Mouse (Mus musculus): Measurements from ENCODE around the gene Mak.
"Not testable (repeated sequence)": the region's sequence is repeated elsewhere in the genome, so short reads cannot be mapped to it uniquely, and the experiment has no call there.

Gene Mak

DNA sequence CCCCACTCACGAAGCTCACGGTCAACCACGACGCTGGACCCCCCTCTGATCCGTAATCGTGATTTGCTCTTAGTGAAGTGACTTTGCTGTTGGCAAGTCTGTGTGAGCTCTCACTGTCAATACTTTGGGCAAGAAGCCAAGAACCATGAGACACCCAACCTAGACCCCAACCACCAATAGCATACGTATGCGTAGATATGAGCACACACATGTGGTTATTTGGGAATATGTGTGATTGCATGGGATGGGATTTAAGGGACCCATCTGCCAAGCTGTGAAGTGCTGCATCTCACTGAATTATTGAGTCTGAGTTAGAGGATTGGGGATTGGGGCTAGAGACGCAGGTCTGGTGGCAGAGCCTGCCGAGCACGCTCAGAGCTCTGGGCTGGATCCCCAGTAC lies 7.9 kb downstream of the Mak start:
- DNase-seq, result no peak

DNA sequence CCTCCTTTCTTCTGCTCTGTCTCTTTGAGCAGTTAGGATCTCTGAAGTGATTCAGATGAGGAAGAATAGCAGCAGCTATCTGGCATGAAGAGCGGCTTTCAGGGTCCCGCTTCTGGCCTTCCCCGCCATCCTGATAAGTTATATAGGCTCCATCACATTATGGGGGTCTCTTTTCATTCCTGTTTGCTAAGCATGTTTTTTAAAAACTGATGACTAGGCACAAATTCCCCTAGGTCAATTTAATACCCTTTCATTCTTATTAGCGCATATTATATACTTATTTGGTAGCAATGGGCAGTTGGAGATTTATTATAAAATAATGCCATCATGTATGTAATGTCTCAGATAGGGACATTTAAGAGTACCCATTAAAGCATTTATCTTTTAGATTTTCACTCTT lies 11.9 kb downstream of the Mak start:
- DNase-seq, result peak; percentile 23

DNA sequence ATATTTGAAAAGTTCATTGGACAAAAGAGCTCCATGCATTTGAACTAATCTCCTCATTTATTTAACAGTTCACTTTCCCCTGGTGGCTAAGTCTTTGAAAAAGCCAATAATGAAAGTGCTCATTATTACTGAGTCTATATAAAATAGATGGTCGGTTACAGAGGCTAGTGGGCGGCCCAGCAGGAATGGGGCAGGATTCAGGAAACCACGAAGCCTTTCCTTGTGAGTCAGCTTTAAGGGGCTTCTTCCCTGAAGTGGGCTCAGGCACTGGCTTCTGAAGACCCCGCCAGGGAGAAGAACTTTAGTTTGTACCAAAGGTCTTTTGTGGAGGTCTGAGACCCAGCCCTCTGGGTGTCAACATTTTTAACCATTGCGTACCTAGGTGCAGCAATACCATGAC lies 27.5 kb downstream of the Mak start:
- DNase-seq, result peak; percentile 64

DNA sequence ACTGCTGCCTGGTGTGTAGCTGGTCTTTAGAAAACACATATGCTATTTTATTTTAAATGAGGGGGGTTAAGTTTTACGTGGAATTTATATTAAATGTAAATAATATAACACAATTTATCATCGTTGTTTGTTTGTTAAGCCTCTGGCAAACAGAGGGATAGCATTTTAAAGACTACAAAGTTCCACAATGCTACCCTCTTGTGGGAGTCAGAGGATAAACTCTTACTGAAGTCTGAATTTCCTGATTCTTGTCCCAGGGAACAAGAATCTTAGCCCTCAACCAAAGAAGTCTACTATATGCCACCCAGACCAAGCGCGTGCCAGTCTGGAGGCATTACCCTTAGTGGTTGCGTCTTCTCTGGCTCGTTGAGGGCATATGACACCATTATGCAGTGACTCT lies 32.2 kb downstream of the Mak start:
- no peak for DNase-seq

DNA sequence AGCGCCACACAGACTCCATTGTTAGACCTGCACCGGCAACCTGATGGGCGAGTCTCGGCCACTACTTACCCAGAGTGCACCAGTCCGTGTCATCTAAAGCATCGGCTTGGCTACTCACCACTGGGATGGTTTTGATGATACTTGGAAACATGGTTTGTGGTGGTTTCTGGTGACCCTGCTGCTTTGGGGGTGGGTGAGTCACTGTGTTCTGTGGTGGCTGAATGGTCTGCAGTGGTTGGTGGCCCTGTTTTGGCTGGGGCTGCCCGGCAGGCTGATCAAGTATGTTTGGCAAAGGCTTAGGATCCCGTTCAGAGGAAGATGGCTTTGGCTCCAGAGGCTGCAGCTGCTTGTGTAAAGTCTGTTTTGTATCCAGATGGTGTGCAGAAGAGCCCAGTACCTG lies 33.6 kb downstream of the Mak start:
- DNase-seq, result peak; percentile 70

DNA sequence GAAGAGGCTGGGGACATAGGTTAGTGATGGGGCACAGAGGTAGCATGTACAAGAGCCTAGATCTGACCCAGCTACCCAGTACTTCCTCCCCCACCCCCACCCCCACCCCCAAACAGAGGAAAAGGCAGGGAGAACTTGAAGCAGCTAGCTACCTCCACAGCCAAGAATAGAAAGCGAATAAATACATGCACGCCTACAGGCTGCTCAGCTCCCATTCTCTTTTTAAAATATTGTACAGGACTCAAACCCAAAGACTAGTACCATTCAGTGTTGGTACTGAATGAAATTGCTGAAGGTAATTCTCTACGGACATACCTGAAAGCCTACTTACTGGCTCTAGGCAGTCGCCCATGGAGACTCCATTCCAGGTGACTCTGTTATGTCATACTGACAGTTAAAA lies 37.0 kb downstream of the Mak start:
- no peak for DNase-seq

DNA sequence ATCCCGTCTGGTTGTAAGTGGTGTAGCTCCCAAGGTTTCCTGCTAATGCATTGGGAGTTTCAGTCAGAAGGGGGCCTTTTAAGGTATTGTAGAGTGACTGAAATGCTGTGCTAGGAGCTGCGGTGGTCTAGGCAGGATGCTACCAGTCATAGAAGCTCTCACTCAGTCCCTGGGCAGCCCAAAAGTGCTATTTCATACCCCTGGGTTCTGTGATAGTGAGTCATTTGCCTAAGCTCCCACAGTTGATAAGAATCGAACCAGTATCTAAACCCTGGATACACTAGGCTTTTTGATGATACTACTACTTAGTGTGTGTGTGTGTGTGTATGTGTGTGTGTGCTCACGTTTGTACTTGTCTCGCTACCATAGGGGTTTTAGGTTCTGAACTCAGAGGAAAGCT lies 49.4 kb downstream of the Mak start:
- no peak for DNase-seq

DNA sequence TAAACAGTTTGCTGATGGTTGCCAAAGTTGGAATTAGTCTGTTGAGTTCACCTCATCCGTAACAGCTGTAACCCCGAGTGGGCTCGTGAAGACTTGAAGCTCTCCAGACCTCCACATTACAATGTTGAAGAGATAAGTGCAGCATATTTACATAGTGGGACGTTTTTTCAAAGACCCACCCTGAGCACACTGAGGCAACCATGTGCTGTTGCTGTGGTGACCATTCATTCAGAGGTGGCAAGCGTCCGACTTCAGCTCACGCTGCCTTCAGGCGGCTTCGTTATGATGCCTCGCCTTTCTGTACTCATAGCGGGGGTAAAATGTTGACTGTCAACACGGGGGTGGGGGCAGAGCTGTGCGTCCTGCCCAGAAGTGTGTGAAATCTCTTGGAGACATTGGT lies 57.4 kb downstream of the Mak start:
- DNase-seq, result peak; percentile 18

DNA sequence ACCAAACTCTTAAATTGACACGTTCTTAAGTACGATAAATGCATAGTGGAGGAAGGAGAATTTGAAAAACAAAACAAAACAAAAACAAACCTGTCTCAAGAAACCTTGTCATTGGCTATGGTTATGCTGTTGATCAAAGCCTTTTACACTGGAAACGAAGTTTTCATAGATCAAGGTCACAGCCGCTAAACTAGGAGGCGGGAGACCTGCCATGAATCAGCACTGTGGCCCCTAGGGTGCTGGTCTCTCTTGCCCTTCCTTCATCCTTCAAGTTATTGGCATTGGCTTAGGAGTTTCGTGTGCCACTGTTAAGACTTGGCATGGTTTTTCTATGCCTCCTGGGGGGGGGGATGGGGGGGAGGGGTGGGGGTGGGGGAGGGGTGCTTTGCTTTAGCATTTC lies 57.9 kb downstream of the Mak start:
- peak; percentile 0 for DNase-seq

DNA sequence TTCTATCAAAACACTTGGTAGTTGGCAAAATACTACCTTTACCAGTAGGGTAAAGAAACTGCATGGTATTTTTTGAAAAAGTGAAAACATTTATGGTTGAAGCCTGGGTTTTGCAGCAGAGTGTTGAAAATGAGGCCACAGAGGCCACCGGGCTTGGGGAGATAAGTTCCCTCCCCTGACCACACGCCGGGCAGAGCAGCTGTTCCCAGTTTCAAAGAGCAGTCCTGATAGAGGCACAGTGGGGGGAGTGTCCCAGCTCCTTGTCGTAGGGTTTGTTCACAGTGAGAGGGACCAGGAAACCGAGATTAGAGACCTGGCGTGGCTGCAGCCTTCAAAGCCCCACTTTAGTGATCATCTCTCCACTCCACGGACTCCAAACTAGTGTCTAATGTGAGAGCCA lies 59.0 kb downstream of the Mak start:
- DNase-seq, result peak; percentile 48

DNA sequence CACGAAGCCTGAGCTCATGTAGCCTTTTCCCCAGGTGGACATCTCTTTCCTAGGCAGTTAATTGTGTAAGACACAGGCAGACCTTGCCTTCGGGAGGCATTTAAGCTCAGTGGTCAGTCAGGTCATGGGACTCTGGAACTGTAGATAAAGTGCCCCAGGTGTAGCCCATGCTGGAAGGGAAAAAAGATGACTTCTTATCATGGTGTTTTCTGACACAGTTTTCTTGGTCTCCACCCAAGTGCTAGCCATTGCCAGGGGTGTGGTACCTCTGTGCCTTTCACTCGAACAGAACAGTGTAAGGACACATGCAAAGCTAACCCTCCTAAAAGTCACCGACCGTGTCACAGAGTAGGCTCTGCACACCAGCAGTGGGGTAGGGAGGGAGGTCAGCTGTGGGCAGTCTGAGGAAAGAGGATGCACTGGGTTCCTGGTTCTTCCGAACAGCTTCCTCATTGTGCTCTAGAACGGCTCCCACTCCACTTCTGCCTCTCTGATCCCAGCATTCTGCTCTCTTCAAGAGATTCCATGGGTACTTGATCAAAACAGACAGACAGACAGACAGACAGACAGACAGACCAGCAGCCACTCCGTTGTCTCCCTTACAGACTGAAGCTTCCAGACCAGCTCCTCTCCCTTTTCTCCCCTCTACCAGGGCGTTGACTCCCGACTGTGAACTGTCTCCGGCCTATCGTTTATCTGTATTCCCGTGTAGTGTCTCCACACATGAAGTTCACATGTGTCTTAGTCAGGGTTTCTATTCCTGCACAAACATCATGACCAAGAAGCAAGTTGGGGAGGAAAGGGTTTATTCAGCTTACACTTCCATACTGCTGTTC lies 60.5 kb downstream of the Mak start:
- peak; percentile 89 for DNase-seq

DNA sequence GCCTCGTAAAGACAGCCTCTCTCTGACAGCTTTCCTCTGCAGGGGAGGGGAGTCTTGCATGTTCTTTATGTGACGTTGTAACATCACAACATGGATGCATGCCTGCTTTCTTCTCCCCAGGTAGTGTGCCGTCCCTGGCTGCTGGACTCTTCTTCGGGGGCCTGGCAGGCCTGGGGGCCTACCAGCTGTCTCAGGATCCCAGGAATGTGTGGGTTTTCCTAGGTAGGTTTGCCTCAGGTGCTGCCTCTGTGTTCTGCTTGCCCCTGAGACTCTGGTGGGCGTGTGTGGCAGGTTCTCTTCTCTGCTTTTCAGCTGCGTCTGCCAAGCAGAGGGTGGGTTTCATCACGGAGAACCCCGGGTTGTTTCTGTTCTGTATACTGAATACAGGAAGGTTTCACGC lies 61.3 kb downstream of the Mak start:
- DNase-seq, result peak; percentile 87

DNA sequence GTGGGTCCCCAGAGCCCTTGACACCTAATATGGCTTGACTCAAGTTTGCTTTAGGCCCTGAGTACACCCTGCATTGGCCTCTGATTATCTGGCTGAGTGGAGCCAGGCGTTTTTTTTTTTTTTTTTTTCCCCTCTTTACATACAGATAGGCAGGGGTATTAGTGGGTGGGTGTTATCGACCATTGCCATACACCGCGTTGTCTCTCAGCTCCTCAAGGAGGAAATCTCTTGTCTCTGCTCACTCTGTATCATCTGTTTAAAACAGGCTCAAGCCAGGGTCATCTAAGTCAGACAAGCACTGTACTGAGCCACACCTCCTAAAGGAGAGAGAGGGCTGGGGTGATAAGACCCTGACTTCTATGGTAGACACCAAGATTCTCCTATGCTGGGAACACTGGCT lies 61.7 kb downstream of the Mak start:
- DNase-seq, result no peak

DNA sequence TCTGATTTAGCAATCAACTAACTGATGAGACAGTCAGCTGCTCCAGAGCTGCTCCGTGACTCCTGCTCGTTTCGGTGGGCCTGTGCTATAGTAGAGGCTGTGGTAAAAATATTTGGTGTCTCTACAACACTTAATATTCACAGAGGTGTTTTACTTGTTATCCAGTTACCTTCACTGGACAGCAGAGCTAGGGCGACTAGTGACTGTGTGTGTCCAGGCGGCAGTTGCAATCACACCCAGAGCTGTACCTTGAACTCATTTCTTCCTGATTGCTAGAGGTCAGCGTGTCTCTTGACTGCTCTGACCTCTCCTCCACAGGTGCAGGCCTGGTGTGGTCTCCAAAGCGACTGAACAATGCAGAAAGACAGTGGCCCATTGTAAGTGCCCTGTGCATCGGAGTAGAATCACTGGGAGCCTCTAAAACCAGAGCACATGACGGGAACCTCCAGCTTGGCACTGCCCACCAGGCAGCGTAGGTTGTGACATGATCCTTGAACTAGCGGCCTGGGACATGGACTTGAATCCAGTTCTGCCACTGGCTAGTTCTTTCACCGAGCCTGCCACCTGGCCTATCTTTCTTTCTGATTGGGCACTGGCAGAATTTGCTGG lies 62.6 kb downstream of the Mak start:
- peak; percentile 92 for DNase-seq

DNA sequence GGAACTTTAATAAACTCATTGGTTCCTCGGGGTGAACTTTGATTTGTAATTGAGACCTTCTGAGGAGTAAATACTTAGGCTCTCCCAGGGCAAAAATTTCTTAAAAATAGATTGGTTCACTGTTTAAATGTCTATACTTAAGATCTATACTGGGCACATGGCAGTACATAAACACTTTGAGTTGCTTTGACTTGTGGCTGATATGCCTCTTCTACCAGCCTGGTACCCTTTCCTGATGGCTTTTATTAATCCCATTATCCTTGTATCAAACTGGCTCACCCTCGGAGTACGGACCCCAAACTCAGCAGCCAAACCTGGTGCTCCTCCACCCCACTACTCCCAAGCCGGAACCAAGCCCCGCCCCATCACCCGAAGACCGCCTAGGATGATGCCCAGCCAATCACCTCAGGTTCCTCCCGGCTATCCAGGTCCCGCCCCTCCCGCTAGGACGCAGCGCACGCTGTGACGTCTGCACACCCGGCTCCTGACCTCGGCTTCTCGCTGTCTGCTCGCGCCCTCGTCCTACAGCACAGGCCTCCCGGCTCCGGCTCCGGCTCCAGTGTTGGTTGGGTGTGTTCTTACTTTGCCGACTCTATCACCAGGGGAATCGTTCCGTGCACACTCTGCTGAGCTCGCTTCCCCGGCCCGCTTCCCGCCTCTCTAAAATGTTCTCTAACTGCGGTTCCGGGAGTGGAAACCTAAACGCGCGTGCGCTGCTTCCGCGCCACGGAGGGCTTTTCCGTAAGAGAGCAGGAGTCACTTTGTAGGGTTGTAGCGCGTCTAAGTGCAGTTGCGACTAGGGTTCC lies 63.5 kb downstream of the Mak start, which contains the start of gene Tmem14c:
Gene Tmem14c (plus strand): TSS at position 464 of the 806 bp plus-strand sequence.
- peak; percentile 100 for DNase-seq

DNA sequence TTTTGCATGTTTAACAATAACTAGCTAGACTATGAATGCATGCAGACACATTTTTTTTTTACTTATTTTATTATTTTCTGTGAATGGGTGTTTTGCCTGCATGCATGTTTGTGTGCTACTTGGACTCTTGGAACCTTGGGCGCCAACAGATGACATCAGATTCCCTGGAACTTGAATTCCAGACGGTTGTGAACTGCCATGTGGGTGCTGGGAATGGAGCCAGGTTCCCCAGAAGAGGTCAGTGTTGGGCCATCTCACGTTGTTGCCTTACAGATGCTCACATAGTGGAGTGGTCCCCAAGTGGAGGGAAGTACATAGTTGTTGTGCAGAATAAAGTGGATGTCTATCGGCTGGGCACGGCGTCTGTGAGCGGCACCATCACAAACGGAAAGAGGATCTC lies 70.6 kb downstream of the Mak start:
- no peak for DNase-seq

DNA sequence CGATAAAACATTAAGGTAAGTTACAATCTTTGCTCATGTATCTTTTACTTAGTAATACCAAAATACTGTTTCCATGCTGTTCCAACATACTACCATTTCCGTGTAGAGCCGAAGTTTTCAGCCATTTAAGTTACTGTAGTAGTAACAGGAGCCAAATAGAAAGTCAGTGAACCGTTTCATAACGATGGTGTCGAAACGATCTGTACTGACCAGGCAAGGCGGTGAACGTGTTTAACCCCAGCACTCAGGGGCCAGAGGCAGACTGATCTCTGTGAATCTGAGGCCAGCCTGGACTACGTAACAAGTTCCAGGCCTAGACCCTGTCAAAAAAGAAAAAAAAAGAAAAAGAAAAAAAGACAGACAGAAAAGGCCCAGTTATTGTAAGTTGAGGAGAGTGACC lies 71.2 kb downstream of the Mak start:
- no peak for DNase-seq

DNA sequence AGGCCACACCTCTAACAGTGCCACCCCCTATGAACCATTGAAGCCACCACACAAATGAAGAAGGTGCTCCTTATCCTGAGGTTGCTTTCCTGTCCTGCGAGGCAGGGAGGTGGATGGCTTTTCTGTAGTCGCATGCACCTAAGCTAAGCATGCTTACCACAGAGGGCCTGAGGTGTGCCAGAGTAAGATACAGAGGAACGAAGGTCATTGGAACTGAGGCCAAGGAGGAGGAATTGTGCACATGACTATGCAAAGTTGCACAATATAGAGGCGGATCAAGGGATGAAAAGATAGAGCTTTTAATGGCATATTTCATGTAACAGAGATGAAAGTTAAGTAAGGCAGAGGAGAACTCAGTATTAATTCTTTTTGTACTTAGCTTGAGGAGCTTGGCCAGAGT lies 73.3 kb downstream of the Mak start:
- no peak for DNase-seq

DNA sequence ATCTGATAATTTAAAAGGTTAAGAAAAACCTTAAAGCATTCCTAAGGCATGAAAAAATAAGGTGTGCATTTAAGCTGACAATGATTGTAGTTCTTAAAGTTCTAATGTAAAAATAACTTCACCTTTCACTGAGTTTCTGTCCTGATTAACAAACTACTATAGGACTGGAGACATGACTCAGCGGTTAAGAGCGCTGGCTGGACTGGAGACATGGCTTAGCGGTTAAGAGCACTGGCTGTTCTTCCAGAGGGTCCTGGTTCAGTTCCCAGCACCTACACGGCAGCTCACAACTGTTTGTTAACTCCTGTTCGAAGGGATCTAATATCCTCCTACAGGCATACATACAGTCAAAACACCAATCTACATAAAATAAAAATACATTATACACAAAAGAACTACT lies 77.5 kb downstream of the Mak start:
- no peak for DNase-seq

DNA sequence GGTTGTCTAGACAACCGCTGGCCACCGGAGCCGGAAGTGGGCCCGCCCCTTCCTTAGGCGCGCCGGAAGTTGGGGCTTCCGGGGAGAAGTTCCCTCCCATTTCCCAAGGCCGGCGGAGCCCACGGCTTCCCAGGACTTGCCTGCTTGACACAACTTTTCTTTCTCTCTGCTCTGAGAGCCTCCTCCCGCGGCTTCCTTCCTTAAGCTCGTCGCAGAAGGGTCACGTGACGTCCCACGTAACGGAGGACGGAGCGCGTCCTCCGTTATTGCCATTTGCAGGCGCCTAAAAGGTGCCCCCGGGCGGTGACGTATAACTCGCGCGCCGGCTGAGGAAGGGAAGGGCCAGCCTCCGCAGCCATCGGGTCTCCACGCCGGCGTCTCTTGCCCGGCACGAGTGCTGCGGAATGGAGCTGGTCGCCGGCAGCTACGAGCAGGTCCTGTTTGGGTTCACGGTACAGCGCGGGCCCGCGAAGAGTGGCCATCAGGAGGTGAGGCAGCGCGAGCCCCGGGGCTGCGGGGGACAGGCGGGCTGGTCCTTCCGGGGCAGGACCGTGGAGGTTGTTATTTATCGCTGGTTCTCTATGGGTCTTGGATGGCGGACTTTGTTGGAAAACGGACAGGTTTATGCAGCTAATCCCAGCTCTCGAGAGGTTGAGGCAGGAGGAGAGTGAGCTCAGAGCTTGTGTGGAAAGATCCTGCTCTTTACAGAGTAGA lies 78.4 kb downstream of the Mak start, which contains the start of gene Pak1ip1:
Gene Pak1ip1 (plus strand): TSS at position 98 of the 714 bp plus-strand sequence.
- DNase-seq, result peak; percentile 99

DNA sequence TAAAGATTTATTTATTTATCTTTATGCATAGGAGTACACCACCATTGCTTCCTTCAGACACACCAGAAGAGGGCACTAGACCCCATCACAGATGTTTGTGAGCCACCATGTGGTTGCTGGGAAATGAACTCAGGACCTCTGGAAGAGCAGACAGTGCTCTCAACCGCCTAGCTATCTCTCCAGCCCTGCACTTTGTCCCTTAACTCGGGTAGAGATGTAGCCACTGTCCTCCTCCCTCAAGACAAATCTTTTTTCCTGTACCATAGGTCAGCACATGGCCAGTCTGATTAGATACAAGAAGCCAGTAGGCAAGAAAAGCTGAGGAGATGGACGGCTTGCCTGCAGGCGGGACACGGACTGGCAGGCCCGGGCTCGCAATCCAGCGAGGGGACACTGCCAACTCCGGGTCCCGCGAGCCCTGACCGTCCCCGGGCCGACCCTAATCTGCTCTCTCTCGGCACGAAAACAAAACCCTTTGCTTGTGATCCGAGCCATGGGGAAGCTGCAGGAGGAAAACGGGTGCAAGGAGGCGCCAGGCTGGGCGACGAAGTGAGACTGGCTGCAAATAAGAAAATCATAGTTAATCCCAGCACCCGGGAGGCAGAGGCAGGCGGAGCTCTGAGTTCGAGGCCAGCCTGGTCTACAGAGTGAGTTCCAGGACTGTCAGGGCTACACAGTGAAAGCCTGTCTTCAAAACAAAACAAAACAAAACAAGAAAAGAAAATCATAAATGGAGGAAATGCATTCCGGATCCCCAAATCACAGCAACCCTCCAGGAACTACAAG lies 79.2 kb downstream of the Mak start:
- DNase-seq, result peak; percentile 95

DNA sequence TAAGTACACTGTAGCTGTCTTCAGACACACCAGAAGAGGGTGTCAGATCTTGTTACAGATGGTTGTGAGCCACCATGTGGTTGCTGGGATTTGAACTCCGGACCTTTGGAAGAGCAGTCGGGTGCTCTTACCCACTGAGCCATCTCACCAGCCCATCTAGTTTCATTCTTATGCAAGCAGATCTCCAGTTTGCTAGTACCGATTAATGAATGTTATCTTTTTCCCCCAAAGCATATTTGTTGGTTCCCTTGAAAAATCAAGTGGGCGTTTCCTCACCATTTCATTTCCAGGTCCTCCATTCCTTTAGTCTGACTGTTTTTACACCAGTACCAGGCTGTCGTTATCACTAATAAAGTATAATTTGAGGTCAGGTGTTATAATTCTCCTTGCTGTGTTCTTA lies 81.0 kb downstream of the Mak start:
- DNase-seq, result not testable (repeated sequence)
